Mouse (Mus musculus) limb, embryonic 11.5 days (tissue): ENCODE data around the gene Vps36. TPM values are rescaled to one million over a fixed set of nuclear protein-coding genes. Genes with fewer than 3 reads are reported as not detected.

Experiments used
- ATAC-seq: fragments of 200-750 bp; cut with Nextera tagmentation; 2 replicates; pipeline ENCODE4 v1.8.0; 2017; ENCODE audit warnings: low read depth; ENCODE audit not compliant: insufficient number of reproducible peaks, low FRiP score, low TSS enrichment
- DNase-seq: peaks from one replicate; pipeline ENCODE4 v3.0.0-alpha.2; 2015; ENCODE audit warnings: low spot score
- H3K27ac ChIP-seq: fragments of 300-500 bp; sonication (generic); replicated peaks from 2 replicates; pipeline ENCODE4 v1.5.1; 2014; ENCODE audit warnings: low read depth, mild to moderate bottlenecking, low read length
- H3K27me3 ChIP-seq: fragments of 300-500 bp; sonication (generic); 2 replicates; pipeline ENCODE4 v1.6.1; 2014; ENCODE audit warnings: mild to moderate bottlenecking, low read length, mixed read lengths; ENCODE audit not compliant: control insufficient read depth, insufficient read depth
- H3K36me3 ChIP-seq: fragments of 300-500 bp; sonication (generic); 2 replicates; pipeline ENCODE4 v1.6.1; 2014; ENCODE audit warnings: mild to moderate bottlenecking, low read length, moderate library complexity, mixed read lengths; ENCODE audit not compliant: control insufficient read depth, insufficient read depth
- H3K4me1 ChIP-seq: fragments of 300-500 bp; sonication (generic); 2 replicates; pipeline ENCODE4 v1.6.1; 2014; ENCODE audit warnings: low read length, mixed read lengths; ENCODE audit not compliant: control insufficient read depth, insufficient read depth
- H3K4me2 ChIP-seq: fragments of 300-500 bp; sonication (generic); 2 replicates; pipeline ENCODE4 v1.6.1; 2014; ENCODE audit warnings: low read depth, mild to moderate bottlenecking, moderate library complexity; ENCODE audit not compliant: severe bottlenecking
- H3K4me3 ChIP-seq: fragments of 300-500 bp; sonication (generic); 2 replicates; pipeline ENCODE4 v1.5.1; 2014; ENCODE audit warnings: low read depth, low read length
- H3K9ac ChIP-seq: fragments of 300-500 bp; sonication (generic); 2 replicates; pipeline ENCODE4 v1.6.1; 2014; ENCODE audit warnings: mild to moderate bottlenecking, low read length
- H3K9me3 ChIP-seq: fragments of 300-500 bp; sonication (generic); 2 replicates; pipeline ENCODE4 v1.6.1; 2016; ENCODE audit warnings: low read length; ENCODE audit not compliant: control insufficient read depth
- WGBS: fragments of 180-500 bp; shearing (Covaris S2); extraction: QIAGEN DNeasy Blood & Tissue Kit; methylation state at CpG from one replicate; pipeline ENCODE4 v1.1.7; 2014; 5-methylcytosine and 5-hydroxymethylcytosine counted together
- polyA plus RNA-seq: library from polyadenylated mRNA; unstranded; fragments of >200 nt; fragmentation: Nextera tagmentation; extraction: Ambion mirVana; gene quantifications from 2 replicates; pipeline ENCODE4 v1.2.1, GENCODE M21; 2014

Vps36 gene
- polyA plus RNA-seq, 1 experiment from 2014 or later, result 41.4 TPM

DNA sequence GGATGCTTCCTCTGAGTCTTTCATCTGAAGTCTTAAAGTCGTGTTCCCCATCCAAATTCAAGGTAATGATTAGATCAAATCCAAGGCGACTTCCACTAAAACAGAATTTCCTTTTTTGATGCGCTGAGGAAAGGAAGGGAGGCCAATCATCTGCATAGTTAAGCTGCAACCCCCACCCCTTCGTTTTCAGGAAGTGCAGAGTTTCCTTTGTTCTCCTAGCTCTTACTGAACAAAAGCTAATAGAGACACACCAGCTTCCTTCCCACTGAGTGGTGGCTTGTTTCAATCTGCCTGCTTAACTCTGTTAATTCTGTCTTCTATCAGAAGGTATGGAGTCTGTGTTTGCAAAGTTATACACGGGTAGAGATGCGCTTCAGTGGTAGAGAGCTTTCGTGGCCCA, 36.0 kb downstream of the Vps36 start:
- 53% methylated on average over 7 of the region's 7 CpGs for WGBS
- DNase-seq, result no peak
- Histone ChIP-seq H3K27me3 (no peaks in the 10 kb centered on the region), H3K9ac (no peak overlapping the region), H3K4me2 (no peak overlapping the region), H3K9me3 (no peaks in the 10 kb centered on the region), H3K36me3 (no peaks in the 10 kb centered on the region), H3K27ac (no peak overlapping the region), H3K4me3 (no peak overlapping the region), H3K4me1 (no peaks in the 10 kb centered on the region)
- ATAC-seq, result no peak

DNA sequence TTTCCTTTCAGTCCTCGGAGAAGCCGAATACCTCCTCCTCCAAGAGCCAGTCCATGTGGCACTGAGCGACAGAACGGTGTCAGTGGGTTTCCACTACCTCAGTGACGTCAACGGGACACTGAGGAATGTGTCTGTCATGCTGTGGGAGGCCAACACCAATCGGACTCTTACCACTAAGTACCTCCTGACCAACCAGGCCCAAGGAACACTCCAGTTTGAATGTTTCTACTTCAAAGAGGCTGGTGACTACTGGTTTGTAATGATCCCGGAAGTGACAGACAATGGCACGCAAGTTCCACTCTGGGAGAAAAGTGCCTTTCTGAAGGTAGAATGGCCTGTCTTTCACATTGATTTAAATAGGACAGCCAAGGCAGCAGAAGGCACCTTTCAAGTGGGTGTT, 50.4 kb downstream of the Vps36 start:
- H3K9ac ChIP-seq, result no peak overlapping the region
- H3K4me2 ChIP-seq, result no peak overlapping the region
- H3K27ac ChIP-seq, result no peak overlapping the region
- ATAC-seq (no peak), DNase-seq (no peak)
- H3K36me3 ChIP-seq, result no peaks in the 10 kb centered on the region
- WGBS, result 89% methylated on average over 9 of the region's 9 CpGs
- no peaks in the 10 kb centered on the region for H3K27me3 ChIP-seq
- no peaks in the 10 kb centered on the region for H3K9me3 ChIP-seq
- no peaks in the 10 kb centered on the region for H3K4me1 ChIP-seq
- H3K4me3 ChIP-seq, result no peak overlapping the region

DNA sequence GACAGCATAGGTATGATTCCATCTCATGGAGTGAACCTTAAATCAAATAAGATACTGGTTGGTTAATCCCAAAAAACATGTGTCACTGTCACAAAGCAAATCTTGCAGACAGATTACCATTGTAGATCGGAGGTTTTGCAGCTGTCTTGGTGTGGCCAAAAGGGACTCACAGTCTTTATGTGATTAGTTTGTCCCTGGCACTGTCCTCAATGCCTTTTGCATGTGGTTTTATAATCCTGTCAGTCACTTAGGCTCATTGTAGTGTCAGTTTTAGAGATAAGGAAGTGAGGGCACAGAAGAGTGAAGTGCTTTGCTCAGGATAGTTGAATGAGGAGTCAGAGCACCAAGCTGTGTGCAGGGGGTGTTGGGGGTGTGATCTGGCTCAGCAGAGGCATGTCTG, 53.1 kb downstream of the Vps36 start:
- no peaks in the 10 kb centered on the region for H3K4me1 ChIP-seq
- H3K27me3 ChIP-seq, result no peaks in the 10 kb centered on the region
- no peak for DNase-seq
- no peaks in the 10 kb centered on the region for H3K36me3 ChIP-seq
- no peaks in the 10 kb centered on the region for H3K9me3 ChIP-seq
- no peak overlapping the region for H3K4me3 ChIP-seq
- H3K4me2 ChIP-seq, result no peak overlapping the region
- no peak overlapping the region for H3K27ac ChIP-seq
- WGBS, result 71% methylated on average over 1 of the region's 1 CpGs
- H3K9ac ChIP-seq, result no peak overlapping the region
- no peak for ATAC-seq

DNA sequence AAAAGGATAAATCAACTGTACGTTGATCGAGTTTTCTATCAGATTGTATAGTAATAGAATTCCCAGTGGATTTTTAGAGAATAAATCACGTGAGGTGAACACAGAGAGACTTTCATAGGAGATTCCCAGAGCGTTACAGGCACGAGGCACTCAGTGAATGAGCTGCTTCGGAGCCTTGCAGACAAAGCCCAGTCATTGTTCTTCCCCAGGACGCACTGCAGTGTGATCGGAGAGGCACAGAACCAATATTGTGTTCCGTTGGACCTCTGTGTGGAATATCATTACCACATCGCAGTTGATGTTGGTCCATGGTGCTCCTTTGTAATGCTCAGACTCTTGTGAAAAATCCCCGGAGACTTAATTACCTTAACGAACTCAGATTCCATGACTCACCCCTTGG, 55.3 kb downstream of the Vps36 start:
- H3K36me3 ChIP-seq, result no peaks in the 10 kb centered on the region
- ATAC-seq (no peak), DNase-seq (no peak)
- H3K9me3 ChIP-seq, result no peaks in the 10 kb centered on the region
- H3K4me1 ChIP-seq, result no peaks in the 10 kb centered on the region
- no peaks in the 10 kb centered on the region for H3K27me3 ChIP-seq
- 86% methylated on average over 12 of the region's 12 CpGs for WGBS
- no peak overlapping the region for H3K4me3 ChIP-seq
- H3K27ac ChIP-seq, result no peak overlapping the region
- no peak overlapping the region for H3K4me2 ChIP-seq
- H3K9ac ChIP-seq, result no peak overlapping the region

DNA sequence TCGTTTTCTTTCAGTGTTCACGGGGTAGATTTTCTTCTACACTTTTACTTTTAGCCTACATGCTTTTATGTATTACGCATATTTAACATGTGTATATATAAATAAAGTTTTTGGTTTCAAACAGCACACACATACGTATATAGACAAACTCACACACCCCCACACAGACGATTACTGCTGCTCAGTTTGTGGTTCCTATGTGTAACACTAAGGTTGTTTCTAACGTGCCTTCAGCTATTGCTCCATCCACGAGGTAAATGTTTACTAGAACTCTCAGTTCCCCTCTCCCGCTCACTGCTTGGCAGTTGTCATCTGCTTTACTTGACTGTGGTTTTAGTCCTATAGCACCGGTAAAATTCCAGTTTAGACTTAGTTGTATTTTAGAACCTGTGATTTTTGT, 56.5 kb downstream of the Vps36 start:
- Histone ChIP-seq H3K36me3 (no peaks in the 10 kb centered on the region), H3K4me3 (no peak overlapping the region), H3K27ac (no peak overlapping the region), H3K9me3 (no peaks in the 10 kb centered on the region), H3K27me3 (no peaks in the 10 kb centered on the region), H3K4me2 (no peak overlapping the region), H3K9ac (no peak overlapping the region), H3K4me1 (no peaks in the 10 kb centered on the region)
- ATAC-seq (no peak), DNase-seq (no peak)
- WGBS, result 86% methylated on average over 9 of the region's 9 CpGs

DNA sequence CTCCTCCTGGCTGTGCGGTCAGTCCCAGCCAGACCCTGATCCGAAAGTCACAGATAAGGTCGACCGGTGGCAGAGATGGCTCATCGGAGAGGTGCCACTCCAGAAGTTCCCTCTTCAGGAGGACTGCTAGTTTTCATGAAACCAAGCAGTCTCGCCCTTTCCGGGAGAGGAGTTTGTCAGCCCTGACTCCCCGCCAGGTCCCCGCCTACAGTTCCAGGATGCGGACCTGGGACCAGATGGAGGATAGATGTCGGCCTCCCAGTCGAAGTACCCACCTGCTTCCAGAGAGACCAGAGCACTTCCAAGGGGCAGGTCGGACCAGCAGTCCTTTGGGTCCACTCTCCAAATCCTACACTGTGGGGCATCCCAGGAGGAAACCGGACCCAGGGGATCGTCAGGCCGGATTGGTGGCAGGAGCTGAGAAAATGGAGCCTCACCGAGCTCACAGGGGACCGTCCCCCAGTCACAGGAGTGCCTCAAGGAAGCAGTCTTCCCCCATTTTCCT, 66.4 kb downstream of the Vps36 start:
- H3K4me3 ChIP-seq, result no peak overlapping the region
- no peak for DNase-seq
- H3K9me3 ChIP-seq, result no peaks in the 10 kb centered on the region
- ATAC-seq, result no peak
- H3K9ac ChIP-seq, result no peak overlapping the region
- no peaks in the 10 kb centered on the region for H3K4me1 ChIP-seq
- no peaks in the 10 kb centered on the region for H3K36me3 ChIP-seq
- no peaks in the 10 kb centered on the region for H3K27me3 ChIP-seq
- no peak overlapping the region for H3K27ac ChIP-seq
- WGBS, result 90% methylated on average over 18 of the region's 18 CpGs
- no peak overlapping the region for H3K4me2 ChIP-seq

DNA sequence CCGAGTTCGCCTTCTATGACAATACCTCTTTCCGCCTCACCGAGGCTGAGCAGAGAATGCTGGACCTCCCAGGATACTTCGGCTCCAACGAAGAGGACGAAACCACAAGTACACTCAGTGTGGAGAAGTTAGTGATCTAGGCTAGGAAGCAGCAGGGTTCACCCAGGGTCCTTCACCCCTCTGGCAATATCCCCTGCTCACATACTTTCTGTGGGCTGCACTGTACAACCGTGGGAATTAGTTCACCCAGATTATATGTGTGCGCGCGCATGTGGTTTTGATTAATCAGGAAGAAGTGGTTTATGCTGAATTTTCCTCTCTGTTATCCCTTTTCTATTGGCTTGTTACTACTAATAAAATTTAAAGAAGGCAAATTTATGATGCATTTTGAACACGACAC, 66.9 kb downstream of the Vps36 start:
- Histone ChIP-seq H3K9me3 (no peaks in the 10 kb centered on the region), H3K4me2 (no peak overlapping the region), H3K4me3 (no peak overlapping the region), H3K36me3 (no peaks in the 10 kb centered on the region), H3K4me1 (no peaks in the 10 kb centered on the region), H3K27ac (no peak overlapping the region), H3K27me3 (no peaks in the 10 kb centered on the region), H3K9ac (no peak overlapping the region)
- WGBS, result 82% methylated on average over 12 of the region's 12 CpGs
- DNase-seq (no peak), ATAC-seq (no peak)

DNA sequence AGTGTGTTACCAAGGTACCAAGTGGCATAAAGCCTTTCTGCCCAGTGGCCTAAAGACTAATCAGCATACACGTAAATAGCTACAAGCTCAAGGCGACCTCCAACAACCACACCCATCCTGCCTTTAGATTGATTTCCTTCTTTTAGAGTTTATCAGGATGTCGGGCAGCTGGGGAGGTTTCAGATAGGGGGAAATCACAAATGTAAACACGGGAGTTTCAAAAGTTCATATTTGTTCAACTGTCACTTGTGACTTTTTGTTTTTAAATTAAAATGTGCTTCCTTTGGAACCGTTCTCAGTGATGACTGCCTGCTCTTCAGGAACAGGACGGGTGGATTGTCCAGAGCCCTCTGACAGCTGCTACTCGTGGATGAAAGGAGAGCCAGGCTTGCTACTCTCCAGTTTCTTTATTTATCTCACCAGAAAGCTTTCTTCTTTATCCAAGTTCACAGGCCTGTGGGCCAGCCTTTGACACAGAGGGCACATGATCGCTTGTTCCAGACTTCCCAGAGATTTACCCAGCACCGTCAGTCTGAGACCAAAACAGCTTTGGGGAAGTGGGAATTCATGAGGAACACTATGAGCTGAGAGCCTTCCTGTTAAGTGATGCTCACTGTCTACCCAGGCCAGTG, 67.6 kb downstream of the Vps36 start:
- Histone ChIP-seq H3K36me3 (no peaks in the 10 kb centered on the region), H3K9me3 (no peaks in the 10 kb centered on the region), H3K9ac (no peak overlapping the region), H3K4me1 (no peaks in the 10 kb centered on the region), H3K4me2 (no peak overlapping the region), H3K4me3 (no peak overlapping the region), H3K27me3 (no peaks in the 10 kb centered on the region), H3K27ac (no peak overlapping the region)
- 67% methylated on average over 9 of the region's 9 CpGs for WGBS
- ATAC-seq (no peak), DNase-seq (no peak)

DNA sequence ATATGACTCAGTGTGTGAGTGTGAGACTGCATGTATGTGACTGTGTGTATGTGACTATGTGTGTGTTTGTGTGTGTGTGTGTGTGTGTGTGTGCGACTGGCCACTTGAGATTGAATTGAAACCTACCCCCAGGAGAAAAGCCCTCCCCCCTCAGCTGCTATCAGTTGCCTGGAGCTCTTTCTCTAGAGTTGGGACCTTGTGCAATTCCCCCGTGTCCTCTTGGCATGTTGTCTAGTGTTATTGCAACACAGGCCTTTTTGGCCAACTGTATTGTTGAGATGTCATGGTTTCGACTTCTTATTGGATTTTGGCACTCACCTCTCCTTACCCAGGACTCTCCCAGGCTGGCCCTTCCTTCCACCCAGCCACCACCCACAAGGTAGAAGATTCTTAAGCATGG, 69.7 kb downstream of the Vps36 start:
- H3K9ac ChIP-seq, result no peak overlapping the region
- no peak for DNase-seq
- H3K9me3 ChIP-seq, result no peaks in the 10 kb centered on the region

More for the DNA sequence above, 69.7 kb downstream of the Vps36 start:
- no peak for ATAC-seq
- Histone ChIP-seq H3K4me3 (no peak overlapping the region), H3K36me3 (no peaks in the 10 kb centered on the region), H3K4me1 (no peaks in the 10 kb centered on the region), H3K27me3 (no peaks in the 10 kb centered on the region), H3K27ac (no peak overlapping the region), H3K4me2 (no peak overlapping the region)
- 97% methylated on average over 3 of the region's 3 CpGs for WGBS
